Mouse (Mus musculus) testis, adult 2 months (tissue): ENCODE measurements around the gene Mylpf. TPM values are rescaled to one million over a fixed set of nuclear protein-coding genes. Genes with fewer than 3 reads are reported as not detected.

Source experiments
- H3K27ac ChIP-seq: fragments of 200-500 bp; 2 replicates; pipeline ENCODE4 v1.5.1; 2012; ENCODE audit warnings: low read depth, low read length; ENCODE audit not compliant: control insufficient read depth, insufficient read depth
- H3K27me3 ChIP-seq: fragments of 200-500 bp; 2 replicates; pipeline ENCODE4 v1.6.1; 2012; ENCODE audit warnings: mild to moderate bottlenecking, low read length, moderate library complexity; ENCODE audit not compliant: control insufficient read depth, insufficient read depth
- H3K36me3 ChIP-seq: fragments of 200-500 bp; 2 replicates; pipeline ENCODE4 v1.6.1; 2012; ENCODE audit warnings: mild to moderate bottlenecking, low read length; ENCODE audit not compliant: control insufficient read depth, insufficient read depth
- H3K4me1 ChIP-seq: fragments of 200-500 bp; 2 replicates; pipeline ENCODE4 v1.6.1; 2012; ENCODE audit warnings: low read length; ENCODE audit not compliant: control insufficient read depth, insufficient read depth
- H3K4me3 ChIP-seq: fragments of 200-500 bp; 2 replicates; pipeline ENCODE4 v1.5.1; 2012; ENCODE audit warnings: low read depth, mild to moderate bottlenecking, low read length, moderate library complexity, mixed read lengths; ENCODE audit not compliant: control insufficient read depth
- CTCF ChIP-seq: fragments of 200-500 bp; IDR thresholded peaks from 2 replicates; pipeline ENCODE4 v1.5.1; 2012; ENCODE audit warnings: low read depth, mild to moderate bottlenecking, inconsistent platforms, low read length, moderate library complexity; ENCODE audit not compliant: control insufficient read depth, insufficient read depth, insufficient replicate concordance
- POLR2A ChIP-seq: fragments of 200-500 bp; IDR thresholded peaks from 2 replicates; pipeline ENCODE4 v1.6.1; 2012; ENCODE audit warnings: low read depth, mild to moderate bottlenecking, inconsistent platforms, low read length, moderate library complexity; ENCODE audit not compliant: control insufficient read depth
- polyA plus RNA-seq: library from polyadenylated mRNA; depleted of rRNA; stranded (reverse); fragments of >200 nt; gene quantifications from 2 replicates; pipeline ENCODE4 v1.2.3, GENCODE M21; 2012

The Mylpf gene
- polyA plus RNA-seq, 1 experiment, result 1.3 TPM

DNA sequence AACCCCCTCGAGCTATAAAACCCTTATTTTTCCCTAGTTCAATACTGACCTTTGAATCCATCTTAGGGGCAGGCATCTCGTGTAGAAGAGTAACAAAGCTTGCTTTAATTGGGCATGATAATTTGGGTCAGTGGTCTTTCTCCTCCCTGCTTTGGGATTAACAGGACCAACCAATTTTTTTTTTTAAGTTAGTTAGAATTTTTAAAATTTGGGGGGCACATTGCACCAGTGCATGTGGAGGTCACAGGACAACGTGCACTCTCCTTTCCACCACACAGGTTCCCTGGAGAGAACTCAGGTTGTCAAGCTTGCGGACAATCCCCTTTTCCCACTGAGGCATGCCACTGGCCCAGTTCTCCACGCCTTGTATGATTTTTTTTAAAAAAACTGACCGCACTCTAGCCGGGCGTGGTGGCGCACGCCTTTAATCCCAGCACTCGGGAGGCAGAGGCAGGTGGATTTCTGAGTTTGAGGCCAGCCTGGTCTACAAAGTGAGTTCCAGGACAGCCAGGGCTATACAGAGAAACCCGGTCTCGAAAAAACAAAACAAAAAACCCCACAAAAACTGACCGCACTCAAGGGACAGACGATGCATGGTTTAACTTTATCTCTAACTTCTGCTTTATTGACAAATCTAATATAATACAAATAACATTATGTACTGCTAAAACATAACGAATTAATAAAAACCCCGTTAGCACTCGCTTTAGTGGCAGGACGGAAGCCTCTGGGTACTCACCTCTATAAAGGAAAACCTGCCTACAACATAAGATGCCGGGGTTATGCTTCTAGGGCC, 23.3 kb downstream of the Mylpf start:
- H3K27ac ChIP-seq, result peak overlapping the region; percentile 81
- H3K27me3 ChIP-seq, result no peaks in the 10 kb centered on the region
- H3K36me3 ChIP-seq, result no peaks in the 10 kb centered on the region
- TF ChIP-seq CTCF (no peak), POLR2A (no peak)
- peaks cover 4% of the 10 kb centered on the region for H3K4me1 ChIP-seq
- peak overlapping the region; percentile 92 for H3K4me3 ChIP-seq

DNA sequence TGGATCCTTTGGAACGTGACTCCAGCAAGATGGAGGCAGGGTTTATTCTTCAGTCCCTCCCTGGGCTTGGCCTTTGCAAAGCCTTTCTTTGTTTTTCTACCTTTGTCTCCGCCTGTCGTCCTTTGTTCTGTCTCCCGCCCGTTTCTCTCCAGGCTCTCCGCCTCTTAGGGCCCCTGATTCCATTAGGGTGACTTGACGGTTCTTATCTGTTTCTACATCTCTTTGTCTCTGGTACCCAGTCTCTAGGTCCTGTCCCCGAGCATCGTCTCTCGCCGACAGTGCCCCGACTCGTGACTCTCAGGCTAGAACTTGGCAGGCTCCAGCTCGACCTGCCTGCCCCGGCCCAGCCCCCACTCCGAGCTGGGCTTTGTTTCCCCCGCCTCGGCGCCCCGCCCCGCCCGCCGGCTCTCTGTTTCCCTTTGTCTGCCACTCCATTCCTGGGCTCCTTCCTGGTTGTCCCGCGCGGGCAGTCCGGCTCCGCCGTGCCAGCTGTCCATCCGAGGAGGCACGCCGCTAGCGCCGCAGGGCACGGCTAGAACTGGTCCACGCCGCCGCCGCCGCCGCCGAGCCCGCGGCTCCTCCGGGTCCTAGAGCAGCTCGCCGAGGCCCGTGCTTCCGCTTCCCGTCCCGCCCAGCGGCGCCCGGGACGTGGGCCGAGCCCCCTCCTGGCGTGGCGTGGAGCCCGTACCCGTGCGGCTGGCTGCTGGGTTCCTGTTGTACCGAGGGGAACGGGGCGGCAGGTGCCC, 24.1 kb downstream of the Mylpf start, which contains the start of the genes Zfp553 and Sept1:
Gene Zfp553 (plus strand): TSS at position 440 of the 746 bp plus-strand sequence.
Gene Sept1 (minus strand): TSS at position 509 of the 746 bp plus-strand sequence.
- Histone ChIP-seq H3K27me3 (no peaks in the 10 kb centered on the region), H3K27ac (peak within 1 kb of the TSS; percentile 81), H3K36me3 (no peaks in the 10 kb centered on the region), H3K4me3 (peak within 1 kb of the TSS; percentile 92), H3K4me1 (peaks cover 4% of the 10 kb centered on the region)
- peak; percentile 56 for TF ChIP-seq POLR2A
- TF ChIP-seq CTCF, result no peak

DNA sequence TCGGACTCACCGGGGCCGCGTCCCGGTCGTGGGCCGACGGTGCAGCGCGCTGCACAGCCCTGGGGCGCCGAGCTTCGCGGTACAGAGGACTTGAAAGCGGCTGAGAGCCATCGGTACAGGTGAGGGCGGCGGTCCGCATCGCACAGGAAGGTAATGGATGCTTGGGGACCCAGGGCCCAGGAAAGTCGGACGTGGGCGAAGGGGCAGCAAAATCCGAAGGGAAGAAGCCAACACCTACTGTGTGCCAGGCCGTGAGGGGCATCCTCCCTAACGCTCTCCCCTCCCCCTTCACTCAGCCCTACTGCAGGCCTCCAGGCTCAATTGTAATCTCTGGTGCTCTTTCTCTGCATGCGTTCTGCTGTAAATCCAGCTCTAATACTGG, 24.7 kb downstream of the Mylpf start:
- no peaks in the 10 kb centered on the region for H3K36me3 ChIP-seq
- H3K4me3 ChIP-seq, result peak overlapping the region; percentile 92
- peaks cover 4% of the 10 kb centered on the region for H3K4me1 ChIP-seq
- H3K27ac ChIP-seq, result peak overlapping the region; percentile 81
- TF ChIP-seq CTCF (no peak), POLR2A (no peak; the same call in 1 of the 2 replicates)
- H3K27me3 ChIP-seq, result no peaks in the 10 kb centered on the region

DNA sequence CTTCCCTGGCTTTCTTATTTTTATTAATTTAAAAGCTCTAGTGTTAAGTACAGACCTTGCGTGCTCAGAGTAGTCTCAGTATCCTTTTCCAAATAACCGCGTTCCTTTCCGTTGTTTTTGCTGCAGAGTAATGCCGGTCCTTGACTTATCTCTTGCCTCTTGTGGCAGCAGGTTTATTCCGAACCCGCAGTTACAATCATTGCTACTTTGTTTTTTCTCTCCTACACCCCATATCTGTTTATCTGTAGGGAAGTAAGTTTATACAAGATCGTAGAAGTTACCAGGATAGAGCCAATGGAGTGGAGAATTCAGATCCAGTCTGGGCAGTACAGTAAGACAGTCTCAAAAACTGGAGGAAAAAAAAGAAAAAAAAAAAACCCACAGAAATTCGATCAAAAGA, 25.1 kb downstream of the Mylpf start:
- no peak for TF ChIP-seq CTCF
- no peak for TF ChIP-seq POLR2A
- peaks cover 4% of the 10 kb centered on the region for H3K4me1 ChIP-seq
- no peak overlapping the region for H3K27ac ChIP-seq
- H3K4me3 ChIP-seq, result peak overlapping the region; percentile 92
- H3K27me3 ChIP-seq, result no peaks in the 10 kb centered on the region
- no peaks in the 10 kb centered on the region for H3K36me3 ChIP-seq

DNA sequence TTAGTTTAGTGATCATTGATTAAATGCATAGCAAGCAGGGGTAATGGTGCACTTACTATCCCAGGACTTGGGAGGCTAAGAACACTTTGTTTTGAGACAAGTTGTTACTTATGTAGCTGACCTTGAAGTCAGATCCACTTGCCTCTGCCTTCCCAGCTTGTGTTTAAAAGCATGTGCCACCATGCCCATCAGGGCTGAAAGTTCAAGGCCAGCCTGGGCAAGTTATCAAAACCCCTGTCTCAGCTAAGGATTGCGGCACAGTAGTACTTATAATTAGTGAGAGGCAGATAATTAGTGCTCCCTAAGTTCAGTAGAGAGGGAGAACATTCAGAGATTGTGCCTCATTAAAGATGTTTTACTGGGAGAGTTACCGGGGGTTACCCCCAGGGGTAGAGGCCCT, 26.1 kb downstream of the Mylpf start:
- no peaks in the 10 kb centered on the region for H3K36me3 ChIP-seq
- H3K27ac ChIP-seq, result no peak overlapping the region
- TF ChIP-seq POLR2A (no peak), CTCF (no peak)
- H3K4me1 ChIP-seq, result peaks cover 4% of the 10 kb centered on the region
- H3K4me3 ChIP-seq, result no peak overlapping the region
- no peaks in the 10 kb centered on the region for H3K27me3 ChIP-seq

DNA sequence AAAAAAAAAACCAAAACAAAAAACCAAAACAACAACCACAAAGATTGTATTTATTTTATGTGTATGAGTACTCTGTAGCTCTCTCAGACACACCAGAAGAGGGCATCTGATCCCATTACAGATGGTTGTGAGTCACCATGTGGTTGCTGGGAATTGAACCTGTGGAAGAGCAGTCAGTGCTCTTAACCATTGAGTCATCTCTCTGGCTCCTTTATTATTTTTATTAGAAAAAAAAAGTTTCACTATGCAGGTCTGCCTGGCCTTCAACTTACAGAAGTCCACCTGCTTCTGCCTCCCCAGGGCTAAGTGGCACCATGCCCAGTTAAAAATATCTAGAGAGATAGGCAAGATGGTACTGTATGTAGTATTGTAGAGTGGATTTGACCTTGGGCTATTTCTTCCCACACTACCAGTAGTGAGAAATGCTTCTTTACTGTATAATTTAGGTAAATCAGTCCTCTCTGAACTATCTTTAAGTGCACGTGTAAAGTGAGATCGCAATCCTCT, 34.7 kb downstream of the Mylpf start:
- peak overlapping the region; percentile 87 for H3K27ac ChIP-seq
- H3K27me3 ChIP-seq, result no peaks in the 10 kb centered on the region
- no peak for TF ChIP-seq POLR2A
- no peak for TF ChIP-seq CTCF
- H3K4me1 ChIP-seq, result peaks cover 11% of the 10 kb centered on the region
- no peaks in the 10 kb centered on the region for H3K36me3 ChIP-seq
- peak overlapping the region; percentile 83 for H3K4me3 ChIP-seq

DNA sequence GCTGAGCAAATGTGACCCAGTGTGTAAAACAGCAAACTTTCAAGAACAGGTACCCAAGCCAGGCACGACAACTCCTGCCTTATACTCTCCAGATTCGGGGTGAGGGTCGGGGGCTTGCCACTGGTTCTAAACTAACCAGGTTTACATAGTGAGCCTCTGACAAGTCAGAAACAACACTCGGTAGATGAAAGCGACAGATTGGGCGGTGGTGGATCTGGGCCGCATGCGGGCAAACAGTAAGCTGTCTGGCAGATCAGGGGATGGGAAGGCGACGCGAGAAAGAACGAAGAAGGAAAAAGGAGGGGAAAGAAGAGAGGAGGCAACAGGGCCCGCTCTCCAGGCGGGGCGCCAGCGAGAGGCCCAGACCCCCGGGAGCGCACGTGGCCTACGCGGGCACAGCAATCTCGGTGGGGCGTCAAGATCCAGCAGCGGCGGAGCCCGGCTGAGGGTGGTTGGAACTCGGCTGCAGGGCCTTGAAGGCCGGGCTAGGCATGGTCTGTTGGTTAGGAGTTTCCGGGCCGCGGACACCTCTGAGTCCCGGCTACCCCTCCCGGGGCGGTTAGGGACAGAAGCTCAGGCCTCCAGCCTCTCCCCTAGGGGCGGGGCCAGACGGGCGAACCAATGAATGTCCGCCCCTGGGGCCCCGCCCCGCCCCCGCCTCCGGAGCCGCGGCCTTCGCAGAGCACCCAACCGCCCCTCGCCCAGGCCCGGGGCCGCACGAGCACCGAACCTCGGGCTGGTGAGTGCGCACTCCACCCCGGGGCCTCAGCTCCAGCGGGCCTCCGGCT, 35.4 kb downstream of the Mylpf start, which contains the start of gene Zfp771:
Gene Zfp771 (plus strand): TSS at position 405 of the 788 bp plus-strand sequence.
- no peaks in the 10 kb centered on the region for H3K27me3 ChIP-seq
- H3K4me1 ChIP-seq, result peaks cover 11% of the 10 kb centered on the region
- H3K36me3 ChIP-seq, result no peaks in the 10 kb centered on the region
- peak within 1 kb of the TSS; percentile 83 for H3K4me3 ChIP-seq
- H3K27ac ChIP-seq, result peak within 1 kb of the TSS; percentile 90
- no peak for TF ChIP-seq CTCF
- peak; percentile 79 for TF ChIP-seq POLR2A
